Mouse (Mus musculus) lung, embryonic 16.5 days (tissue): ENCODE measurements around the gene Cd47. TPM values are rescaled to one million over a fixed set of nuclear protein-coding genes. Genes with fewer than 3 reads are reported as not detected.

Experiments
- ATAC-seq: fragments of 200-750 bp; cut with Nextera tagmentation; 2 replicates; pipeline ENCODE4 v1.8.0; 2017; ENCODE audit warnings: low read depth, mild to moderate bottlenecking, moderate library complexity
- H3K27ac ChIP-seq: fragments of 300-500 bp; sonication (generic); 2 replicates; pipeline ENCODE4 v1.5.1; 2014; ENCODE audit warnings: mild to moderate bottlenecking, control low read depth, low read length
- H3K27me3 ChIP-seq: fragments of 300-500 bp; sonication (generic); 2 replicates; pipeline ENCODE4 v1.6.1; 2014; ENCODE audit warnings: low read depth, low read length, mixed read lengths; ENCODE audit not compliant: control insufficient read depth, insufficient read depth
- H3K36me3 ChIP-seq: fragments of 300-500 bp; sonication (generic); 2 replicates; pipeline ENCODE4 v1.6.1; 2014; ENCODE audit warnings: low read length; ENCODE audit not compliant: control insufficient read depth, insufficient read depth
- H3K4me1 ChIP-seq: fragments of 300-500 bp; sonication (generic); replicated peaks from 2 replicates; pipeline ENCODE4 v1.6.1; 2014; ENCODE audit warnings: low read length, mixed read lengths; ENCODE audit not compliant: control insufficient read depth, insufficient read depth
- H3K4me2 ChIP-seq: fragments of 300-500 bp; sonication (generic); 2 replicates; pipeline ENCODE4 v1.6.1; 2014; ENCODE audit warnings: low read depth, low read length, control low read depth
- H3K4me3 ChIP-seq: fragments of 300-500 bp; sonication (generic); 2 replicates; pipeline ENCODE4 v1.5.1; 2014; ENCODE audit warnings: mild to moderate bottlenecking, low read length, control low read depth
- H3K9ac ChIP-seq: fragments of 300-500 bp; sonication (generic); 2 replicates; pipeline ENCODE4 v1.6.1; 2014; ENCODE audit warnings: low read length, control low read depth
- H3K9me3 ChIP-seq: fragments of 300-500 bp; sonication (generic); 2 replicates; pipeline ENCODE4 v1.6.1; 2016; ENCODE audit warnings: low read length; ENCODE audit not compliant: control insufficient read depth
- WGBS: fragments of 180-500 bp; shearing (Covaris S2); extraction: QIAGEN DNeasy Blood & Tissue Kit; methylation state at CpG from one replicate; pipeline ENCODE4 v1.1.7; 2014; 5-methylcytosine and 5-hydroxymethylcytosine counted together
- polyA plus RNA-seq: library from polyadenylated mRNA; unstranded; fragments of >200 nt; fragmentation: Nextera tagmentation; extraction: Ambion mirVana; gene quantifications from 2 replicates; pipeline ENCODE4 v1.2.1, GENCODE M21; 2015

Gene Cd47
- polyA plus RNA-seq, 1 experiment from 2014 or later: 136 TPM

DNA sequence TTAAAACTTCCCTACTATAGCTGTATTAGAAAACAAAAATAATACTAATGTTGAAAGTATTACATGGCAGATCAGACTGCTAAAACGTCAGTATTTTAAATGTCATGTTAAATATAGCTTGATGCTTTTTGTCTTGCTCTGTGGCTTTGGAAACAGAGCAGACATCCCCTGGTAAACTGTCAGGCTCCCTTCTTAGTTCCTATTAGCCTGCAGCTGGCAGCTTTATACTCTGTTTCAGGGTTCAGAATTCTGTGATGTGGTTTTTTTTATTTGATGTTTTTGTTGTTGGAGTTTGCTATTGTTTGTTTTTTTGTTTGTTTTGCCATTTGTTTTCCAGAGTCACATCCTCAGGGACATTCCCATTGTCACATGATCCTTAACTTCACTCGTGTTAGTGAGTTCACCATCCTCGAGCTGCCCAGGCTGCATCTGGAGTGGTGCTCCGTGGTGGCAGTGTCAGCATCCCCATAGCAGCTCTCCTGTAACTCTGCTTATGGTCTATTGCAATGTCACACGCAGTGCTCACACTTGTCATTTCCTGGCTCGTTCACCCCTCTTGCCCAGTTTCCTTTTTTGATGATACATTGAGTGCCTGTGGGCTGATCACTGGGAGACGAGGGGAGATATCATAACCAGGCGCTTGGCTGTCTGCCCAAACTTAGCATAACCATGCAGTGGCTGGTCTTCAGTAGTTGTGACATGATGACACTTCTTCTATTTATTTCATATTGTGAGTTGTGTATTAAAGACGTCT, 87.7 kb downstream of the Cd47 start:
- WGBS: 34% methylated on average over 9 of the region's 9 CpGs
- Histone ChIP-seq H3K36me3 (peaks cover 9% of the 10 kb centered on the region; the same call in 1 of the 2 replicates), H3K27me3 (no peaks in the 10 kb centered on the region), H3K9me3 (peaks cover 6% of the 10 kb centered on the region), H3K27ac (no peak overlapping the region), H3K4me1 (peaks cover 15% of the 10 kb centered on the region), H3K9ac (no peak overlapping the region), H3K4me3 (no peak overlapping the region), H3K4me2 (no peak overlapping the region)
- ATAC-seq: peak; percentile 57

- Histone ChIP-seq H3K9me3 (peaks cover 6% of the 10 kb centered on the region), H3K4me2 (no peak overlapping the region), H3K36me3 (peaks cover 10% of the 10 kb centered on the region), H3K27ac (peak overlapping the region; percentile 52; the same call in 1 of the 2 replicates), H3K4me1 (peaks cover 16% of the 10 kb centered on the region), H3K9ac (no peak overlapping the region), H3K4me3 (no peak overlapping the region), H3K27me3 (no peaks in the 10 kb centered on the region)
- 59% methylated on average over 2 of the region's 2 CpGs for WGBS
- ATAC-seq: peak; percentile 66
These were observed 88.8 kb downstream of the Cd47 start for GRCm38 (mm10) chr16:49889031-49889655.

- peaks cover 6% of the 10 kb centered on the region for H3K9me3 ChIP-seq
- H3K4me1 ChIP-seq: peaks cover 15% of the 10 kb centered on the region
- H3K36me3 ChIP-seq: peaks cover 18% of the 10 kb centered on the region
- no peaks in the 10 kb centered on the region for H3K27me3 ChIP-seq
- no peak overlapping the region for H3K4me3 ChIP-seq
- H3K9ac ChIP-seq: no peak overlapping the region
- WGBS: 91% methylated on average over 3 of the region's 3 CpGs
- H3K27ac ChIP-seq: no peak overlapping the region
- H3K4me2 ChIP-seq: no peak overlapping the region
- no peak for ATAC-seq
These were observed 91.9 kb downstream of the Cd47 start for GRCm38 (mm10) chr16:49892252-49892651.

- Histone ChIP-seq H3K4me1 (peaks cover 13% of the 10 kb centered on the region), H3K4me2 (no peak overlapping the region), H3K27me3 (no peaks in the 10 kb centered on the region), H3K36me3 (peaks cover 18% of the 10 kb centered on the region), H3K9me3 (peaks cover 6% of the 10 kb centered on the region), H3K4me3 (no peak overlapping the region), H3K9ac (no peak overlapping the region), H3K27ac (no peak overlapping the region)
- 67% methylated on average over 2 of the region's 2 CpGs for WGBS
- ATAC-seq: no peak
These were observed 92.6 kb downstream of the Cd47 start for GRCm38 (mm10) chr16:49892945-49893344.

- ATAC-seq: 0 out of 2 replicates have a peak, but pooled peaks have one; percentile 26
- Histone ChIP-seq H3K4me1 (0 out of 2 replicates have a peak, but pooled peaks cover 3% of the 10 kb centered on the region), H3K9ac (no peak overlapping the region), H3K27ac (no peak overlapping the region), H3K9me3 (peaks cover 6% of the 10 kb centered on the region), H3K27me3 (no peaks in the 10 kb centered on the region), H3K36me3 (peaks cover 22% of the 10 kb centered on the region), H3K4me2 (no peak overlapping the region), H3K4me3 (no peak overlapping the region)
- 40% methylated on average over 4 of the region's 4 CpGs for WGBS
These were observed 94.3 kb downstream of the Cd47 start for GRCm38 (mm10) chr16:49894624-49895023.

- H3K9ac ChIP-seq: no peak overlapping the region
- ATAC-seq: no peak
- 0 out of 2 replicates have a peak, but pooled peaks cover 3% of the 10 kb centered on the region for H3K4me1 ChIP-seq
- H3K27ac ChIP-seq: no peak overlapping the region
- H3K9me3 ChIP-seq: peaks cover 6% of the 10 kb centered on the region
- 66% methylated on average over 8 of the region's 8 CpGs for WGBS
- peaks cover 24% of the 10 kb centered on the region for H3K36me3 ChIP-seq
- H3K4me3 ChIP-seq: no peak overlapping the region
- no peak overlapping the region for H3K4me2 ChIP-seq
- H3K27me3 ChIP-seq: no peaks in the 10 kb centered on the region
These were observed 95.8 kb downstream of the Cd47 start for GRCm38 (mm10) chr16:49896132-49896531.

GRCm38 (mm10) chr16:49901395-49901794, 101.1 kb downstream of the Cd47 start:
- Histone ChIP-seq H3K9me3 (no peaks in the 10 kb centered on the region), H3K4me3 (no peak overlapping the region), H3K27me3 (no peaks in the 10 kb centered on the region), H3K36me3 (peaks cover 26% of the 10 kb centered on the region), H3K27ac (no peak overlapping the region), H3K9ac (no peak overlapping the region), H3K4me1 (peaks cover 7% of the 10 kb centered on the region), H3K4me2 (no peak overlapping the region)
- no peak for ATAC-seq

- Histone ChIP-seq H3K9ac (no peak overlapping the region), H3K27ac (no peak overlapping the region), H3K36me3 (peaks cover 20% of the 10 kb centered on the region), H3K9me3 (no peaks in the 10 kb centered on the region), H3K27me3 (no peaks in the 10 kb centered on the region), H3K4me3 (no peak overlapping the region), H3K4me2 (no peak overlapping the region), H3K4me1 (peaks cover 7% of the 10 kb centered on the region)
- WGBS: 95% methylated on average over 5 of the region's 5 CpGs
- no peak for ATAC-seq
These were observed 101.8 kb downstream of the Cd47 start for GRCm38 (mm10) chr16:49902083-49902482.

GRCm38 (mm10) chr16:49904248-49904930, 104.1 kb downstream of the Cd47 start:
- H3K4me2 ChIP-seq: no peak overlapping the region
- peaks cover 16% of the 10 kb centered on the region for H3K36me3 ChIP-seq
- no peaks in the 10 kb centered on the region for H3K9me3 ChIP-seq
- H3K27me3 ChIP-seq: no peaks in the 10 kb centered on the region
- H3K27ac ChIP-seq: no peak overlapping the region
- WGBS: 71% methylated on average over 10 of the region's 10 CpGs
- peaks cover 7% of the 10 kb centered on the region for H3K4me1 ChIP-seq
- H3K4me3 ChIP-seq: no peak overlapping the region
- no peak overlapping the region for H3K9ac ChIP-seq
- no peak for ATAC-seq
